Mouse (Mus musculus) spleen, adult 2 months (tissue): ENCODE measurements around the gene Cetn3. TPM values are rescaled to one million over a fixed set of nuclear protein-coding genes. Genes with fewer than 3 reads are reported as not detected.

ENCODE experiments used
- DNase-seq, 2 experiments: peaks; one replicate each; pipeline versions ENCODE4 v3.0.0 to v3.0.0-alpha.2; 2012 to 2021; ENCODE audit warnings: low spot score in 2 of 2, low read depth in 1 of 2
- H3K27ac ChIP-seq: fragments of 200-500 bp; 2 replicates; pipeline ENCODE4 v1.5.1; 2012; ENCODE audit warnings: low read length, inconsistent platforms; ENCODE audit not compliant: insufficient read depth
- H3K27me3 ChIP-seq: fragments of 200-500 bp; 2 replicates; pipeline ENCODE4 v1.6.1; 2012; ENCODE audit warnings: mild to moderate bottlenecking, moderate library complexity, low read length, inconsistent platforms; ENCODE audit not compliant: control insufficient read depth, insufficient read depth
- H3K36me3 ChIP-seq: fragments of 200-500 bp; 2 replicates; pipeline ENCODE4 v1.6.1; 2012; ENCODE audit warnings: mild to moderate bottlenecking, low read length, inconsistent platforms; ENCODE audit not compliant: control insufficient read depth, insufficient read depth
- H3K4me1 ChIP-seq: fragments of 200-500 bp; 2 replicates; pipeline ENCODE4 v1.6.1; 2011; ENCODE audit warnings: inconsistent platforms; ENCODE audit not compliant: control insufficient read depth, insufficient read depth, insufficient read length
- H3K4me3 ChIP-seq: fragments of 200-500 bp; 2 replicates; pipeline ENCODE4 v1.5.1; 2011; ENCODE audit warnings: mild to moderate bottlenecking, inconsistent platforms; ENCODE audit not compliant: insufficient read depth, insufficient read length; ENCODE audit errors: extremely low read depth
- CTCF ChIP-seq: fragments of 200-500 bp; IDR thresholded peaks from 2 replicates; pipeline ENCODE4 v1.5.1; 2011; ENCODE audit warnings: mild to moderate bottlenecking, inconsistent platforms; ENCODE audit not compliant: insufficient read depth, insufficient read length, insufficient replicate concordance; ENCODE audit errors: extremely low read depth
- POLR2A ChIP-seq: fragments of 200-500 bp; IDR thresholded peaks from 2 replicates; pipeline ENCODE4 v1.6.1; 2011; ENCODE audit warnings: low read depth, low read length, inconsistent platforms
- WGBS: fragments of 180-500 bp; shearing (Covaris S2); methylation state at CpG from one replicate; pipeline ENCODE4 v1.1.7; 2018; 5-methylcytosine and 5-hydroxymethylcytosine counted together
- polyA plus RNA-seq: library from polyadenylated mRNA; depleted of rRNA; stranded (reverse); fragments of >200 nt; gene quantifications from 2 replicates; pipeline ENCODE4 v1.2.3, GENCODE M21; 2012

The Cetn3 gene
- polyA plus RNA-seq, 1 experiment, result 1.2 TPM

DNA sequence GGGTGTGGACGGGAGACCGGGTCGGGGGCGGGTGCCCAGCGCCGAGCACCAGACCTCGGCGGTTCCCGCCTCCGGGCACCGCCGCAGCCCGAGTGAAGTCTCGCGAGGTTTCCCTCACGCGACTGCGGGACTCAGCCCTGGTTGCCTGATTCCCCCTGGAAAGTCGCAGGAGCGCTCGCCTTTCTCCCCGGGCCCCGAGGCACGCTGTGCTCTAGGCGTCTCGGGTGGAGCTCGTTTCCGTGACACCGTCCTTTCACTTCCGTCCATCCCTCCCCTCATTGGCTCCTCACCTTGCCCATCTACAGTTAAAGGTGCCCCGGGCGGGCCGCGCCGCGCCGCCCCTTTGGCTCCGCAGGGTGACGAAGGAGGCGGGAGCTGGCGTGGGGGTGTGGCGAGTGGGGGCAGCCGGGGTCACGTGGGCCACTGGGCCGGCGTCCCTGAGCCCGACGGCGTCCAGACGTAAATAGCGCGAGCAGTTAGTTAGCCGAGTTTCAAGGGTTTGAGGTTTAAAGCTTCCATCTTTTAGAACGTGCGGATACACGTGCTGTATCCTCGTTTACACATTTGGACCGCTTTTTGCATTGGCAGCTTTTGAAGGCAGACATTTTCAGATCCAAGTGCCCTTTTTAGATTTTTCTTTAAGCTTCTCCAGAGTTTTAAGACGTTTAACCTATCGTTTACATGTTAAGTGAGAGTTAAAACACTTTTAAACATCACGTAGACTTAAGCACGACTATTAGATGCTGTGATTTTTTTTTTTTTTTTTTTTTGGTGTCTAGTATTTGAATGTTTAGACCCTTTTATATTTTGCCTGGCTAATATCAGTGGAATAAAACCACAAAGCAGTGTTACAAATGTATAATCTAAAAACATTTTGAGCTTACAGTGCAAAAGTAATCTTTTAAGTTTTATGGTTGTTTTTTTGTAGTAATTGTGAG, 797 bp downstream of the Cetn3 start:
- Histone ChIP-seq H3K4me1 (no peaks in the 10 kb centered on the region), H3K27ac (peak overlapping the region; percentile 98), H3K4me3 (peak overlapping the region; percentile 89), H3K27me3 (no peaks in the 10 kb centered on the region), H3K36me3 (peaks cover 8% of the 10 kb centered on the region)
- TF ChIP-seq POLR2A, result peak; percentile 43; the same call in 1 of the 2 replicates
- TF ChIP-seq CTCF, result no peak
- DNase-seq, result peak; percentile 96 to 99
- under 1% methylated on average over 62 of the region's 62 CpGs for WGBS

DNA sequence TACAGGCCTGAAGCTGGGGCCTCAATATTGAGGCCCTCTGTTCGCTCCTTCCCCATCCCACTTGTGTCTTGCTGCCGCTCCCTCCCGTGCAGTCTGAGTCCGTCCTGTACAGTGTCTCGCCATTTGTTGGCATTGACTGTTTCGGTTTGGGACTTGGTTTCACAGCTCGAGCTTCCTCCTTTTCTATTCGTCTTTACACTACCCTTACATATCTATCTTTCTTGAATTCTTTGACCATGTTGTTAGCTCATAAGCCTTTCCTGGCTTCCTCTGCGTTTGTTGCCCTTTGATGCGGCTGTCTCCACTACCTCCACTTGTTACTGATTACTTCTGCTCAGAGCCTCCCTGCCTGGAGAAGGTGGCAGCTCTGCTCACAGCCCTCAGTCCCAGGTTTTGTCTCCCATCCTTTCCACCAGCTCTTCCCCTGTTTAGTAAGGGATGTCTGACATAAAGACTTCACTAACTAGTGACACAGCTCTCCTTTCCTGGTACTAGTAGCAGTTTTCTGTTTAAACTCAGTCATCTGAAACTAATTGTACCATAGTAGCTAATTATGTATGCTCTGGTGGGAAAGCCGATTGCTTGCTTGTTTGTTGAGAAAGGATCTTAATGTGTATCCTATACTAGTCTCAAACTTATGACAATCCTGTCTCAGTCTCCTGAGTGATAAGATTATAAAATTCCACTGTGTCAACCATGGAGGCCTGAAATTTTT, 3.0 kb downstream of the Cetn3 start:
- no peak overlapping the region for H3K4me3 ChIP-seq
- H3K36me3 ChIP-seq, result peaks cover 15% of the 10 kb centered on the region
- DNase-seq, result no peak
- no peaks in the 10 kb centered on the region for H3K27me3 ChIP-seq
- TF ChIP-seq CTCF (no peak), POLR2A (no peak)
- no peak overlapping the region for H3K27ac ChIP-seq
- 89% methylated on average over 11 of the region's 11 CpGs for WGBS
- H3K4me1 ChIP-seq, result no peaks in the 10 kb centered on the region

DNA sequence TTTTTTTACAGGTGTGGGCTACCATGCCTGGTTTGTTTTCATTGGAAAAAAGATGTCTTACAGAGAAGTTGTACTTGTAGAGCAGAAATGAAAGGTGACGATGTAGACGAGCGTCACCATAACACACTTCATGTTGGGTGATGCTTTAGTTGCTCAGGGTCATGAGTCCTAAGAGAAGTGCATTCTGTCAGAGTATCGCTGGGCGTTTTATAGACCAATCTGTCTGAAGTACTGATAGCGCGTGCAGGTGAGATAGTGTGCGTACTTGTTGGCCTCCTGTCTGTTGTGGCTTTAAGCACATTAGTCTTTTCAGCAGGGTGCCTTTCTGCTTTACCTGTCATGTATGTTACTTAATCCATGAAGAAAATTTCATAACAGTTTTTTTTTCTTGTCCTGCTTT, 7.3 kb downstream of the Cetn3 start:
- H3K27me3 ChIP-seq, result no peaks in the 10 kb centered on the region
- H3K4me1 ChIP-seq, result peaks cover 2% of the 10 kb centered on the region; the same call in 1 of the 2 replicates
- H3K36me3 ChIP-seq, result peaks cover 17% of the 10 kb centered on the region
- H3K4me3 ChIP-seq, result no peak overlapping the region
- 98% methylated on average over 8 of the region's 8 CpGs for WGBS
- DNase-seq, result no peak
- no peak for TF ChIP-seq POLR2A
- TF ChIP-seq CTCF, result no peak
- no peak overlapping the region for H3K27ac ChIP-seq

DNA sequence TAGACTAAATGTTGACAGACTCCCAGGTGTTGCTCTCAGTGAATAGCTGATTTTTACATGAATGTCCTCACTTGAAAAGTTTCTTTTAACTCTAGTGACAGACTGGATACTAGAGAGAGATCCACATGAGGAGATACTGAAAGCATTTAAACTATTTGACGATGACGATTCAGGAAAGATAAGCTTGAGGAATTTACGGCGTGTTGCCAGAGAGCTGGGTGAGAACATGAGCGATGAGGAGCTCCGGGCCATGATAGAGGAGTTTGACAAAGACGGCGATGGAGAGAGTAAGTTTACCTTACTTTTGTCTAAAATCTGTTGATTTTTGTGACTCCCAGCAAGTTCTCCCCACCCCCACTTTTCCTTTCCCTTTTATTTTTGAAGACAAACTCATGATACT, 9.0 kb downstream of the Cetn3 start:
- peaks cover 13% of the 10 kb centered on the region for H3K36me3 ChIP-seq
- H3K4me1 ChIP-seq, result peaks cover 2% of the 10 kb centered on the region; the same call in 1 of the 2 replicates
- TF ChIP-seq POLR2A (no peak), CTCF (no peak)
- DNase-seq, result no peak
- H3K4me3 ChIP-seq, result no peak overlapping the region
- H3K27ac ChIP-seq, result no peak overlapping the region
- 89% methylated on average over 8 of the region's 8 CpGs for WGBS
- no peaks in the 10 kb centered on the region for H3K27me3 ChIP-seq

DNA sequence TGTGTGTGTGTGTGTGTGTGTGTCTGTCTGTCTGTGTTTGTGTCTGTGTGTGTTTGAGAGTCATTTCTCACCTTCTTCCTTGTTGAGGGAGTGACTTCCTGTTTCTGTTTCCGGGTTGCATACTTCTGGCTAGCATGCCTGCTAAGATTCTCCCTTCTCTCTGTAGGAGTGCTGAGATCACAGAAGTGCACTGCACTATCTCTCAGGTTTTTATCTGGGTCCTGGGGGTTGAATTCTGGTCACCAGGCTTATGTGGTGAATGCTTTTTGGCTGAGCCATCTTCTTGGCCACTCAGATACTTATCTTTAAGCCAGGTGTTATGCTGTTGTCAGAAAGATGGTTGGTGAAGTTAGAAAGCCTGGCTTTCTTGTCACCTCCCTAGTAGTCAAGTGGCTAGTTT, 11.0 kb downstream of the Cetn3 start:
- WGBS, result 0% methylated on average over 1 of the region's 1 CpGs
- H3K36me3 ChIP-seq, result peaks cover 8% of the 10 kb centered on the region; the same call in 1 of the 2 replicates
- peak overlapping the region; percentile 31; the same call in 1 of the 2 replicates for H3K27ac ChIP-seq
- H3K4me3 ChIP-seq, result peak overlapping the region; percentile 19; the same call in 1 of the 2 replicates
- peak; percentile 4 to 29 for DNase-seq
- peaks cover 2% of the 10 kb centered on the region; the same call in 1 of the 2 replicates for H3K4me1 ChIP-seq
- no peaks in the 10 kb centered on the region for H3K27me3 ChIP-seq
- TF ChIP-seq CTCF (no peak), POLR2A (no peak)

DNA sequence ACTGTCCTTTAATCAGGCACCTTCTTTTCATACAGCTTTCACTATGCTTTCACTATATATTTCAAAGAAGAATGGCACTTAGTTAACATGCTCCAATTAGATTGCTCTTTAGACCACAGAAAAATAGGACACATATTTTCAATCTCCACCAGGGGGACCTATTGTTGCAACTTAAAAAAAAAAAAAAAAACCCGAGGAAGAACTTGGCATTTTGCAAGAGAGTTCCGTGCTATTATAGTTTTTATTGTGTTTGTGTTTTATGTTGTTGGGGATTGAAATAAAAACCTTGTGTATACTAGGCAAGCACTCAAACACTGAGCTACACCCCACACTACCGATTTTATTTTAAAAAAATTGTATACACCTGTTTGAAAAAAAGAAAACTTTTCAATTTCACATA, 18.2 kb downstream of the Cetn3 start:
- no peak for DNase-seq
- Histone ChIP-seq H3K4me3 (no peak overlapping the region; the same call in 1 of the 2 replicates), H3K36me3 (no peaks in the 10 kb centered on the region), H3K4me1 (no peaks in the 10 kb centered on the region), H3K27me3 (no peaks in the 10 kb centered on the region), H3K27ac (no peak overlapping the region)
- no peak for TF ChIP-seq POLR2A
- no peak for TF ChIP-seq CTCF
- 28% methylated on average over 3 of the region's 3 CpGs for WGBS
